Mouse (Mus musculus) urinary bladder, postnatal 4 days (tissue): ENCODE data around the gene Senp3.
"Not testable (repeated sequence)": the region's sequence is repeated elsewhere in the genome, so short reads cannot be mapped to it uniquely, and the experiment has no call there.

Experiments used
- DNase-seq, 2 experiments: peaks; one replicate each; pipeline ENCODE4 v3.0.0; 2021 to 2022; ENCODE audit warnings: low spot score in 2 of 2

Senp3 gene

DNA sequence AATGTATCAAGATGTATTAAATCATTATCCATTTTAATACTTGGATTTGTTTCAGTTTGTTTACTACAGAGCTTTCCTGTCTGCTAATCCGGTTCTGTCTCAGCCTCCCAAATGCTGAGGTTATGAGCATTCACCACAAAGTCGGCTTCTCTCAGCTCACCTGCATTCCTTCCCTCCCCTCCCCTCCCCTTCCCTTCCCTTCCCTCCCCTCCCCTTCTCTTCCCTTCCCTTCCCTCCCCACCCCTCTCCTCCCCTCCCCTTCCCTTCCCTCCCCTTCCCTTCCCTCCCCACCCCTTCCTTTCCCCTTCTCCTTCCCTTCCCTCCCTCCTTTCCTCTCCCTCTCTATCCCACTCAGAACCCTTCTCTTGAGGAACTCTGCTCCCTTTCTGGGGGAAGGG, 22.7 kb upstream of the Senp3 start:
- DNase-seq = no peak

- DNase-seq = no peak
Observed at GRCm38 (mm10) chr11:69703814-69704612, 22.1 kb upstream of the Senp3 start.

DNA sequence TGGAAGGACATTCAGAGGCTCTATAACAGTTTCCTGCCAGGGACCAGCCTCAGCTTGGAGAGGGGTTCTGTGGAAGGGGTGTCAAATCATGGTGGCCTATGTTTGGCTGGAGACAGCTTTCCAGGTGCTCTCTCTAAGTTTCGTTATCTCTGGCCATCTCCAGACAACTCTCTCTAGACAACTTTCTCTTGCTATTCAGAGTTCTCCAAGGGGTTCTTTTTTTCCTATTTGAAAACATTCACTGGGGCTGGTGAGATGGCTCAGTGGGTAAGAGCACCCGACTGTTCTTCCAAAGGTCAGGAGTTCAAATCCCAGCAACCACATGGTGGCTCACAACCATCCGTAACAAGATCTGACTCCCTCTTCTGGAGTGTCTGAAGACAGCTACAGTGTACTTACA, 21.5 kb upstream of the Senp3 start:
- not testable (repeated sequence) for DNase-seq

DNA sequence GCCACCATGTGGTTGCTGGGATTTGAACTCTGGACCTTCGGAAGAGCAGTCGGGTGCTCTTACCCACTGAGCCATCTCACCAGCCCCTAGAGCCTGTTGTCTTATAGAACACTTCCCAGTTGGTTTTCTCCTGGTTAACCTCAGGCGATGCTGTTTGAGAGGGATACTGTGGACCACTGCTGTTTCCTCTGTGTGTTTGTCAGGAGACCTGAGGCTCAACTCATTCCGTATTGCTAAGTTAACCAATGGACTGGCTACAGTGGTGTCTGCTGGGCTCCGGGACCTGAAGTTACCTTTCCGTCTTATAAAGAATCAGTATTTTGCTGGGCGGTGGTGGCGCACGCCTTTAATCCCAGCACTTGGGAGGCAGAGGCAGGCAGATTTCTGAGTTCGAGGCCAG, 21.0 kb upstream of the Senp3 start:
- DNase-seq = not testable (repeated sequence)

DNA sequence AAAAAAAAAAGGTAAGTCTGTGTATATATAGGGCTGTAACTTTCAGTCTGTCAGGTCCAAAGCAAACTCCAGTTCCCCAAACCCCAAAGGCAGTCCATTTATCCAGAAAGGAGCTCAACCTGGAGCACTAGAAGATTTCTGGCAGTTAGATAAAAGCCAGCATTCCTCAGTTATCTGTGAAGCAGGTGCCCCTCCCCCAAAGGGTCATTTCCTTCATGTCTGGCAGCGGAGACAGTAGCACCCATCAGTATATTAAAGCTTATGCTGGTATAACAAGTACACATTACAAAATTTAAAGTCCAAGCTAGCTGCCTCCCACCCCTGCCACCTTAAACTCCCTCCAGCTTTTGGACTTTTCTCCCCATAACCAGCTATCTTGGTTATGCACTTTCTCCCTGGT, 17.7 kb upstream of the Senp3 start:
- DNase-seq = no peak

DNA sequence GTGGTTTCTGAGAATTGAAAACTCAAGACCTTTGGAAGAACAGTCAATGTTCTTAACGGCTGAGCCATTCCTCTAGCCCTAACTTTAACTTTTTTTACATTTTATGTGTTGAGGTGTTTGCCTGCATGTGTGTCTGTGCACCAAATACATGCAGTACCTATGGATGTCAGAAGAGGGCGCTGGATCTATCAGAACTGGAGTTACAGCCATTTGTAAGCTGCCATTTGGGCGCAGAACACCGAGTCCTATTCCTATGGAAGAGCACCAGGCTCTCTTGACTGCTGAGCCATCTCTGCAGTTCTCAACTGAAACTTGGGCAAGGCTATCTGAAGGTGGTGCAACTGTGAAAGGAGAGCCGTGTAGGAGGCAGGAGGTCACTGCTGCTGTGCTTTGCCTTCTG, 16.7 kb upstream of the Senp3 start:
- DNase-seq = no peak

- no peak for DNase-seq
Observed at GRCm38 (mm10) chr11:69697396-69697795, 15.5 kb upstream of the Senp3 start.

GRCm38 (mm10) chr11:69695361-69696181, 13.7 kb upstream of the Senp3 start, which contains the start of the genes Tnfsf12 and Tnfsfm13:
Tnfsf12 (minus strand) TSS chr11:69695849.
Tnfsfm13 (minus strand) TSS chr11:69696098.
- DNase-seq = peak; percentile 78 to 81

DNA sequence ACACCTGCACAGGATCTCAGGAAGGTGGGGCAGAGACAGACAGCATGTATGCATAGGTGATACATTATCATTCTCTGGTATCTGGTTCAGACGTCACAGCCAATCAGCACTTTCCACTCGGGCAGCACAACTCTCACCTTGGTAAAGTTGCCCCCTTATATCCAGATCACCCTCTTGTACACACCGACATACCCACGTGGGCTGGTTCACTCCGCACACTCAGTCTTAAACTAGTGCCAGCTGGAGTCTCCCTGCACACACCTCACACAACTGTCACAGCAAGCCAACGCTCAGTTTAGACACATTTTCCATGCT, 13.1 kb upstream of the Senp3 start:
- DNase-seq = no peak

GRCm38 (mm10) chr11:69693421-69693965, 11.6 kb upstream of the Senp3 start:
- DNase-seq = no peak

DNA sequence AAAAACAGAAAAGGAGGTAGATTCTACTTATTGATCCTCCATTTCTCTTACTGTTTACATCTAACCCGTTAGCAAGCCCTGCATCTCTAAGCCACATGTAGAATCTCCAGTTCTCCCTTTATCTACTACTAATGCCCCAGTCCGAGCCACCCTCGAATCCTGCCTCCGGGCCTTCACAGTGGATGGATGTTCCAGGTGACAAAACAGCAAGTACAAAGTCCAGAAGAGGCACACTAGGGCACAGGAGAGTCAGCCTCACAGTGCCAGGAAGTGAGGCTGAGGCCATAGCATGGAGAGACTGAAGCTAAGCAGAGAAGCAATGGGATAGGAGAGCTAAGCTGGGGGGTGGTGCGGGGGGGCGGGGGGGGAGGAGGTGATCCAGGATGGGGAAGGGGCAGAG, 11.0 kb upstream of the Senp3 start:
- no peak for DNase-seq

GRCm38 (mm10) chr11:69692196-69692811, 10.4 kb upstream of the Senp3 start:
- DNase-seq = no peak

GRCm38 (mm10) chr11:69689891-69690290, 8.0 kb upstream of the Senp3 start:
- DNase-seq = no peak

GRCm38 (mm10) chr11:69687061-69687460, 5.2 kb upstream of the Senp3 start:
- DNase-seq = no peak

GRCm38 (mm10) chr11:69686377-69686776, 4.5 kb upstream of the Senp3 start:
- peak; percentile 81 to 89 for DNase-seq

DNA sequence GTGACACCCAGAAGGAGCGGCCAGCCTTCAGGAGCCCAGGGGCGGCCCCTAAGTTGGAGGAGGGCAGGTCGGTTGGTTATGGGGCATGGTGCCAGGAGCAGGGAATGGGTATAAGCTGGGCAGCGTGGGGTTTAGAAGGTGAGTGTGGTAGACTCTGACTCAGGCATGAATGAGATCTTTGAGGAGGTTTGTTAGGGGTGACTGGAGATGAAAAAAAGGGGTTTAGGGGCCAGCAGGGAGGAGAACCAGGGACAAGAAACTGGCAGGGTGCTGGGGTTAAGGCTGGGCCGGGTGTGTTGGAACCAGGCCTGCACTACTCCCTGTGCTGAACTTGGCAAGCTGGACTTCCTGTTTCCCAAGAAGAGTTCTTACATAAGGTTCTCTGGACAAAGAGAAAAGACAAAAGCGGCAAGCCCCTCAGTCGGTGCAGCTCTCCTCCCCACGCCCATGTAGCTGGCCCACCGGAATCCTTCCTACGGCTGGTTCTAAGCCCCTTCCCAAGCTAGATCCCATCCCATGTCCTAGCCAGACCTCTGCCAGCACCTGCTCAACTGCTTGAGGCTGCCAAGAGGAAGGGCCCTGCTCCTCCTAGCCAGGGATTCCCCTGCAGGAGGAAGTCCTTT, 3.8 kb upstream of the Senp3 start, which contains the start of gene Tnfsf13:
TSS of gene Tnfsf13 (minus strand) at position 259 of the 623 bp plus-strand sequence.
- DNase-seq = peak; percentile 72 to 73

- no peak for DNase-seq
Observed at GRCm38 (mm10) chr11:69684936-69685335, 3.1 kb upstream of the Senp3 start.

GRCm38 (mm10) chr11:69684128-69684745, 2.4 kb upstream of the Senp3 start:
- no peak for DNase-seq

GRCm38 (mm10) chr11:69683576-69683975, 1.7 kb upstream of the Senp3 start:
- no peak for DNase-seq

DNA sequence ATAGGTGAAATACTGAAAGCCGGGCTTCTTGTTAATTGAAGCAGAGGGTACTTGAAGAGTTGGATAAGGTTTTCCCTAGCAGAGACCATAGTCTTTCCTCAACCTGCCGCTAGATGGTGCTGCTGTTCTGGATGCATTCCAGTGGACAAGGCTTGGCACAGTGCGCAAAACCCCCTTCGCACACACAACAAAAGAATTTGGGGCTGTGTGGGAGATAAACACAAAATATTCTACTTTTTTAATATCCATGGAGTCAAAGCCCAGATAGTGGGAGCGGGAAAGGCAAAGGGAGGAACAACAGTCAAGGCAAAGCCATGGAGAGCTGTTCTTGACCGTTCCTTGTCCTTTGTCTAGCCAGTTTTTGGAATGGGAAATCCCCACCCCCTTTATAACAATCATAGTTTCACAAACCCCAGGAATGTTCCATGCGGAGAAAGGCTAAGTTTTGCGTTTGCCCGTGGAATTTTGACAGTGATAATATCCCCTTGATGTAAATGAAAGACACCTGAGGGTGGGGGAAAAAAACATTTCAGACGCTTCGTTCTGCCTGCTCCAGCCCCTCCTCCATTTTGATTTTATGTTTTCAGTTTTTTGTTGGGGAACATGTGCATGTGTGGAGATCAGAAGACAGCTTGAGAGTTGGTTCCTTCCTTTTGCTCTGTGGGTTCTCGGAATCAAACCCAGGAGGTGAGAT, 1.1 kb upstream of the Senp3 start:
- DNase-seq = peak; percentile 86 to 93
